Mouse (Mus musculus) right cerebral cortex, adult 2 months (tissue): ENCODE data around the gene Nudt21.

Experiments used
- DNase-seq, 2 experiments: peaks; one replicate each; pipeline ENCODE4 v3.0.0; 2021 to 2022; ENCODE audit warnings: low spot score in 2 of 2

Gene Nudt21

GRCm38 (mm10) chr8:94036944-94037524, at the start of gene Nudt21, which contains the start of gene Ogfod1:
TSS of gene Nudt21 (minus strand) at chr8:94037031.
TSS of gene Ogfod1 (plus strand) at chr8:94037198.
- peak; percentile 97 for DNase-seq

- DNase-seq: no peak
Observed at GRCm38 (mm10) chr8:94076461-94077192, 39.8 kb upstream of the Nudt21 start.

GRCm38 (mm10) chr8:94068793-94069192, 32.0 kb upstream of the Nudt21 start:
- DNase-seq: no peak

DNA sequence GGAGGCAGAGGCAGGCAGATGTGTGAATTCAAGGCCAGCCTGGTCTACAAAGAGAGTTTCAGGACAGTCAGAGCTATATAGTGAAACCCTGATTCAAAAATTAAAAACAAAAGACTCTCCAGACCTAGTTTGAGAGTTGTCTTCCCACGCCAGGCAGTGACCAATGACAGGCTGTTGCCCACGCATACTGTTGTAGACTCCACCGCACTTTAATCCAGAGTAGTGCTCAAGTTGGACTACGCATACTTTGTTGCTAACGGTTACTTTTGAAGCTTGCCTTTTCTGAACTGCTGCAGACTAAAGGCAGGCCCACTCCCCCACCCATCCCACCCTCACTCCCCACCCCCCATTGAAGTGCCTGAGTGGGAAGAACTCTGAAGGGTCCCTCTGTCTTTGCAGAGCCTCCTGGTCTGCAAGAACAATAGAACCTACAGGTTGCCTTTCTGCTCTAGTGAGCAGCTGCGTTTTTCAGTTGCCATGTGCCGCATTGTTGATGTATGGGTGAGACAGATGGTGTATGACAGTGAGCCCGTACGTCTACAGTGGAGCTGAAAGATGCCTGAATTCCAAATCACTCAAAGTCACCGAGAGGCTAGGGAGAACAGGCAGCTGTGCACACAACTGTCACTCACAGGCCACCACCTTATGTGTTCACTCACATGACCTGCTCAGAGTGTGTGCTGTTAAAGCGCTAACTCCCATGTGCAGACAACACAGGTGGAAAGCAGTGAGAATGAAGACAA, 29.5 kb upstream of the Nudt21 start:
- peak; percentile 12 to 18 for DNase-seq

- DNase-seq: peak; percentile 70 to 72
Observed at GRCm38 (mm10) chr8:94057157-94057854, 20.5 kb upstream of the Nudt21 start.

DNA sequence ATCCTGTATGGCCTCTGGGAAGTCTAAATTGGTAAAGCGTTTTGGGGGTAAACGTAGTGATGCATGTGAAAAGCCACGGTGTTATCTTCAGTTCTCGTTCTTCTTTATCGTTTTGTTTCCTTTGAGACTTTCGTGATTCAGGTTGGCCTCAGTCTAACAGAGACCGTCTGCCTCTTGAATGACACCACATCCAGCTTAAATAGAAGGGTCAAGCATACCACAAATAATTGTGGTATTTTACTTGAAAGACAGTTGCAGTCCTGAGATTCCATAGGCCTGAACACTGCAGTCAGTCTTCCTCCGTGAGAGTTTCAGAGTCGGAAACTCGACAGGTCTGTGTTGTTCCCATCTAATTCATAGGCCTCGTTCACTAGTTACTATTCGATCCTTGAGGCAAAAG, 15.9 kb upstream of the Nudt21 start:
- no peak for DNase-seq

DNA sequence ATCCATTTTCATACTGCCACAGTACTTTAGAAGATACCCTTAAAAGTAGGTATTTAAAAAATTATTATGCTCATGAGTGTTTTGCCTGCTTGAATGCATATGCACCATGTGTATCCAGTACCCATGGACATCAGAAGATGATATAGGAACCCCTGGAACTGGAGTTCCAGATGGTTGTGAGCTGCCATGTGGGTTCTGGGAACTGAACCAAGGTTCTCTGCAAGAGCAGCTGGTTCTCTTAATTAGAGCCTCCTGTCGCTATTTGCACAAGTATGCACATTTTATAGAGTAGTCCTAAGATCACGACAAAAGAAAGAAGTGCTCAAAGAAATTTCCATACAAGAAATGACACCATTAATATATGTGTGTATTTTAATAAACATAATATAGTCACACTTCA, 11.0 kb upstream of the Nudt21 start:
- DNase-seq: no peak

DNA sequence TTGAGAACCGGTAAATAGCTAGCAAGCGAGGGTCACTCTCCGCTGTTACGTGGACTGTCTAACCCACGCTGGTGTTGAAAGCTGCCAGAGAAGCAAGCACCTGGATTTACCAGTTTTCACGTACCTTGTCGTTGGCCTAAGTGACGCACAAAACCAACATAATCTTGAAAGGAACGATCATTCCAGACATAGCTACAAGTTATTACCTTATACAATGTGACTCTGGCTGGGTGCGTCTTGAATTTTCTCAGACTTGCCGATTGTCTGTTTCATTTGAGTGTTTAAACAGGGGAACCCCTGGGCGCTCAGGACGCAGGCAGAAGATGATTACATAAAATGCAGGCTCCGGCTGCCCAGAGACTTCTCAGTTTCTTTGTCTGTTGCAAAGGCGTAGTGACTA, 975 bp upstream of the Nudt21 start:
- DNase-seq: peak; percentile 29 to 32

DNA sequence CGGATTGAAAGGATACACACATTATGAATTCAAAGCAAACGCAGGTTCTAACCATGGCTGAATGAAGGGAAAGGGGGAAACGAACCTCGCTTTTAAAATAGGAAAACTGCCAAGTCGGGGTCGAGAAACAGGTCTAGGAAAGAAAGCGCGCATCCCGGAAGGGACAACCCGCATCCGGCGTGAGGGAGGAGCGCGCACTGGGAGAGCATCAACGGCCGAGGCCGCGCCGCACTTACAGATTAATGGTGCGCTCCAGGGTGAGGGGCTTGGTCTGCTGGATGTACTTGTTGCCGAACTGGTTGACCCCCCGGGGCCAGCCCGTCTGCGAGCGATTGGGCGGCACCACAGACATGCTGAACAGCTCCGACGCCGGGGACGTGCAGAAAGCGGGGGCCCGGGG, 290 bp downstream of the Nudt21 start:
- peak; percentile 68 to 73 for DNase-seq

GRCm38 (mm10) chr8:94035200-94035599, 1.6 kb downstream of the Nudt21 start:
- DNase-seq: no peak

DNA sequence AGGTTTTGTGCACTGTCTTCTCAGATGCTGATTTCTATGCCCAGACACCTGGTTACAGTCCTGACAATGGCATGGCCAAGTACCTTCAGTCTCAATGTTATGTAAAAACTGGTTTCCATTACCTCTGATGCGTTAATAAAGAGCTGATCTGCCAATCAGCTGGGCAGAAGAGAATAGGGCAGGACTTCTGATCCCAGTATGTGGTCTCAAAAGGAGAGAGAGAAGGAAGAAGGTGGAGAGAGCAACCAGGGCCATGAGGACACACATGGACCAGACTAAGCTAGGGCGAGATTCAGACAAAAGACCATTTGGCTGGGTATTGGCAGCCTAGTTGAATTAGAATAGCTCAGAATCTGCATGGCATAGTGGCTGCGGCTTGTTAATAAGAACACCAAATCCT, 3.2 kb downstream of the Nudt21 start:
- DNase-seq: no peak

- DNase-seq: no peak
Observed at GRCm38 (mm10) chr8:94029701-94030100, 7.1 kb downstream of the Nudt21 start.

GRCm38 (mm10) chr8:94023916-94024315, 12.9 kb downstream of the Nudt21 start:
- no peak for DNase-seq

GRCm38 (mm10) chr8:94013026-94013612, 23.7 kb downstream of the Nudt21 start:
- no peak for DNase-seq

DNA sequence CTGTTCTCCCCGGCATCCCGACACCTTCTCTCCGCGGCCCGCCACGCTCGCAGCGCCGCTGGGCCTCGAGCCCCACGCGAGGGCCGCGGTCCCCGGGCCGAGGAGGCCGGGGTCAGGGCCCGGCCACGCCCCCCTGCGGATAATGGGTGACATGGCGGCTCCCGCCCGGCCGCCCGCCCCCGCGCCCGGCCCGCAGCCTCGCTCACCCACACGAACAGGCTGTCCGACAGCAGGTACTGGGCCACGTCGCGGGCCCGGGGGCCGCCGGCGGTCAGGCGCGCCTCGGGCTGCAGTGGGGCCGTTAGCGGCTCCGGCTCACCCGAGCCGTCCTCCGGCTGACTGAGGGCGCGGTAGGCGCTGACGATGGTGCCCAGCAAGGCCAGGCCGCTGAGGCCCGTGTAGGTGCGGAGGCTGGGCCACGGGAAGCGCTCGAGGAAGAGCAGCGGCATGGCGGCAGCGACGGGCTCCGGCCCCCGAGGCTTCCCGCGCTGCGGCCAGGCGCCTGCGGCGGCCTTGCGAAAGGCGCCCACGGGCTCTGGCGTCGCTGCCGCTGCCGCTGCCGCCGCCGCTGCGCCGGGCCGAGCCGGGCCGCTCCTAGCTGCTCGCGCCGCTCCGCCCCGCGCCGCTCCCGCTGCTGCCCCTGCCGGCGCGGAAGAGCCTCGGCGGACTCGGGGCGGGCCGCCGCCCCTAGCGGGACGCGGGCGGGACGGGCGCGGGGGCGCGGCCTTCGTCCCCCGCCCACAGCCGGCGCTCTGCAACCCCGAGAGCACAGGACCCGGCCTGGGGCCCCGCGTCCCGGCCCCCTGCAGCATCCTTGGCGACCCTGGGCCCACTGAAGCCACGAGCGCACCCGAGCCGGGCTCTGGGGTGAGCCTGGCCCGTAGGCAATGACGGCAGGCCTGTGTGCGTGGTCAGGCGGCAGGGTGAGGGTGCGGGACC, 24.5 kb downstream of the Nudt21 start, which contains the start of gene Amfr:
TSS of gene Amfr (minus strand) at position 830 of the 939 bp plus-strand sequence.
- peak in 1 of 2 experiments; percentile 25 for DNase-seq

DNA sequence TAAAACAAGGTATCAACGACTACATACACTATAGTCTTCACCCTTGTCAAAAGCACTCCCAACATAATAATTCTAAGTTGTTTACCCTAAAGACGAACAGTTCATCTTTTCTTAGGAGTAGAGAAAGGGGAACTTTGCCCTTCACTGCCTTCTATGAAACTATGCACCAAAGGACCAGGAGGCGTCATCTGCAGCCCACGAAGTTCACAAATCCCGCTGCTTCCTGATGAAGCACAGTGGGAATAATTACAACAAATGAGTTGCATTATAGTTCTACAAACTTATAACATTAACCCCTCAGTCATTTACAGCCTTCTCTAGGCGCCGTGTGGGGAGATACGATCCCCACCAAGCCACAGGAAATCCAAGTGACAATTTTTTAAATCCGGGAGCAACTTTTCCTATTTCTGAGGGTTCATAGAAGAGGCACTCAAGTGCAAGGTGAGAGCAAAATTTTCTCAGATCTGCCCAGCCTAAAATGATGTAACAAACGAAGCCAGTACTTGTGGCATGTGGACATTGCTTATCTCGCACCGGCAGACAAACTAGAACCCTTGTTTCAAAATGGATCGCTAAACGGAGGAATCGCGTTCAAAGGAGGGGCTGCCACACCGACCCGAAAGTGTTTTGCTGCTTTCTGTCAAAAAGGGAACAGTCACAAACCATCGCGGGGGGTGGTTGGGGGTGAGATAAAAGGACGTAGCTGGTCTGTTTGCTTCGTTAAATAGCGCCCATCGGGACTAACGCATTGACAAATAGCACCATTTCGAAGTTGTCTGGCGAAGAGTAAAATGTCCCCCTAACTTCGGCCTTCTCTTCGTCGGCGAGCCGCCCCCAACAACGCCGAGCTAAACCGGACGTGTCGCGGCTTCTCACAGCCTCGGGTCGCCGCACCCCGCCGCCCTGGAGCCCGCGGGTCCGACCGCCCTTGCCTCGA, 25.5 kb downstream of the Nudt21 start:
- no peak for DNase-seq

GRCm38 (mm10) chr8:94010101-94010705, 26.6 kb downstream of the Nudt21 start:
- DNase-seq: no peak

DNA sequence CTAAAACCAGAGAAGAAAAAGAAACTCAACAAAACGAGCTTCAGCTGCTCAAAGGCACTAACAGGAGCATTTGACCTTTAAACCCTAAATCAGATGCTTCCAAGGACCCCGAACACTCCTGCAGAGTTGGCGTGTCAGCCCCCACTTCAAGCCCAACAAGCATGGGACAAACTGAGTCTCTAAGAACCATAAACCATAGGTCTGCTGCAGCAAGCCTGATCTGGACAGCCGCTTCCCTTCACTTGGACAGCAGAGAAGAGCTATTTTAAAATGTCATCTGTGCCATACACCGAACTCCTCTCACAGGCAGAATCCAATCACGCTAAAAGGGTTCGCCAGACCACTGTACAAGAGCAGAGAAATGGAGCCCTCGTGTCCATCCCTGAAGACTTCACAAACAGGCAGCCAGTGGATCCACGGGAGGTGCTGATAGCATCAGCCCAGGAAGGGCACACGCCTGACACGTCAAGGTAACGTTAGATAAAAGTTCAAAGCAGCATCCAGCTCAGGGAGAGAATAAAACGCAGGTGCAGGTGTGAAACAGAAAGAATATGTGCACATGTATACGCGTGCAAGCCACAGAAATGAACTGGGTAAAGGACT, 27.5 kb downstream of the Nudt21 start:
- no peak for DNase-seq

- no peak for DNase-seq
Observed at GRCm38 (mm10) chr8:94004139-94004538, 32.7 kb downstream of the Nudt21 start.
